Mouse (Mus musculus) stomach, postnatal 0 days (tissue): ENCODE results near the gene Shisal1. TPM values are rescaled to one million over a fixed set of nuclear protein-coding genes. Genes with fewer than 3 reads are reported as not detected.

Experiments
- ATAC-seq: fragments of 200-750 bp; cut with Nextera tagmentation; 2 replicates; pipeline ENCODE4 v1.8.0; 2017; ENCODE audit not compliant: low FRiP score, low TSS enrichment
- DNase-seq: peaks from one replicate; pipeline ENCODE4 v3.0.0-alpha.2; 2016; ENCODE audit warnings: low spot score
- H3K27ac ChIP-seq: fragments of 300-500 bp; sonication (generic); replicated peaks from 2 replicates; pipeline ENCODE4 v1.5.1; 2014; ENCODE audit warnings: mild to moderate bottlenecking, control low read depth
- H3K27me3 ChIP-seq: fragments of 300-500 bp; sonication (generic); 2 replicates; pipeline ENCODE4 v1.6.1; 2014; ENCODE audit warnings: low read length; ENCODE audit not compliant: control insufficient read depth, insufficient read depth
- H3K36me3 ChIP-seq: fragments of 300-500 bp; sonication (generic); 2 replicates; pipeline ENCODE4 v1.6.1; 2014; ENCODE audit warnings: low read length, mixed read lengths; ENCODE audit not compliant: control insufficient read depth, insufficient read depth
- H3K4me1 ChIP-seq: fragments of 300-500 bp; sonication (generic); replicated peaks from 2 replicates; pipeline ENCODE4 v1.6.1; 2014; ENCODE audit warnings: antibody characterized with exemption; ENCODE audit not compliant: control insufficient read depth, insufficient read depth
- H3K4me2 ChIP-seq: fragments of 300-500 bp; sonication (generic); replicated peaks from 2 replicates; pipeline ENCODE4 v1.6.1; 2014; ENCODE audit warnings: low read depth, mild to moderate bottlenecking, control low read depth, moderate library complexity
- H3K4me3 ChIP-seq: fragments of 300-500 bp; sonication (generic); 2 replicates; pipeline ENCODE4 v1.5.1; 2014; ENCODE audit warnings: low read depth, low read length, control low read depth
- H3K9ac ChIP-seq: fragments of 300-500 bp; sonication (generic); 2 replicates; pipeline ENCODE4 v1.6.1; 2014; ENCODE audit warnings: mild to moderate bottlenecking, low read length, control low read depth, mixed read lengths
- H3K9me3 ChIP-seq: fragments of 300-500 bp; sonication (generic); 2 replicates; pipeline ENCODE4 v1.6.1; 2016; ENCODE audit warnings: low read length; ENCODE audit not compliant: control insufficient read depth
- CTCF ChIP-seq: IDR thresholded peaks from 2 replicates; pipeline ENCODE4 v1.5.1; 2016; ENCODE audit warnings: antibody characterized with exemption, low read depth, mild to moderate bottlenecking, moderate library complexity
- EP300 ChIP-seq: optimal IDR thresholded peaks from 2 replicates; pipeline ENCODE3; 2016; ENCODE audit warnings: antibody characterized with exemption
- WGBS: fragments of 180-500 bp; shearing (Covaris S2); extraction: QIAGEN DNeasy Blood & Tissue Kit; methylation state at CpG from one replicate; pipeline ENCODE4 v1.1.7; 2014; 5-methylcytosine and 5-hydroxymethylcytosine counted together
- polyA plus RNA-seq: library from polyadenylated mRNA; unstranded; fragments of >200 nt; fragmentation: Nextera tagmentation; extraction: Ambion mirVana; gene quantifications from 2 replicates; pipeline ENCODE4 v1.2.1, GENCODE M21; 2015

The Shisal1 gene
- polyA plus RNA-seq, 1 experiment from 2014 or later: 0.82 TPM

DNA sequence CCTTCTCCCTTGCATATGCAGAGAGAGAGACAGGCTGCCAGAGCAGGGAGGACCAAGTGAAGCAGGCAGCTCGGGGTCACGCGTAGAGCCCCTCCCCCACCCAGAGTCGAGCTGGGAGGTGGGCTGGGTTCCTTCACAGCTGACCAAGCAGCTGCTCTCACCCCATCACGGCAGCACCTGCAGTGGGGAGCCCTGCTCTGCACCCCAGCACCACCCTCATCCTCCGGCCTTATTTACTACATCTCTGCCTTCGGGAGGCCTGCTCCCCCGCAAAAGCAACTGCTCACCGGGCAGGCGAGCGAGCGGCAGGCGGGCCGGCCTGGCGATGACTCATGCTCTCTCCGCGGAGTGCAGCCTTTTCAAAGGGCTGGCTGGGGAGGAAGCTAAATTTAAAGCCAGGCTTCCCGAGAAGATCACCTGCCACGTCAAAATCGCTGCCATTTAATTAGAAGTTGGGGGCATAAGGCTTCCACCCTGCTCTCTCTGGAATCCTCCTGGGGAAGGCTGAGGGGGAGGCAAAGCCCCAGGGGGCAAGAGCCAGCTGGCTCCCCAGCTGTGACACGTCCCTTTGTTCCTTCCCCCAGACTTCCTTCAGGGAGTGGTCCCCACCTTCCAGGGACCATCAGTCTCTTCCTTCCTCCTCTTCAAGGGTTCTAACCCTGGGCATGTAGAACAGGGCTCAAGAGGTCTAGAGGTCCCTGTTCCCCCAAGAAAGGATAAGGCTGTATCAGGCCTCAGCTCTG lies 3.7 kb upstream of the Shisal1 start:
- DNase-seq (peak; percentile 73), ATAC-seq (peak; percentile 65)
- Histone ChIP-seq H3K4me3 (no peak overlapping the region), H3K27ac (0 out of 2 replicates have a peak overlapping the region, but pooled peaks have one; percentile 18), H3K9ac (no peak overlapping the region), H3K4me2 (peak overlapping the region; percentile 36), H3K9me3 (no peaks in the 10 kb centered on the region), H3K4me1 (peaks cover 4% of the 10 kb centered on the region), H3K27me3 (peaks cover 3% of the 10 kb centered on the region; the same call in 1 of the 2 replicates), H3K36me3 (no peaks in the 10 kb centered on the region)
- 3% methylated on average over 21 of the region's 21 CpGs for WGBS
- TF ChIP-seq EP300: no peak
- no peak for TF ChIP-seq CTCF

DNA sequence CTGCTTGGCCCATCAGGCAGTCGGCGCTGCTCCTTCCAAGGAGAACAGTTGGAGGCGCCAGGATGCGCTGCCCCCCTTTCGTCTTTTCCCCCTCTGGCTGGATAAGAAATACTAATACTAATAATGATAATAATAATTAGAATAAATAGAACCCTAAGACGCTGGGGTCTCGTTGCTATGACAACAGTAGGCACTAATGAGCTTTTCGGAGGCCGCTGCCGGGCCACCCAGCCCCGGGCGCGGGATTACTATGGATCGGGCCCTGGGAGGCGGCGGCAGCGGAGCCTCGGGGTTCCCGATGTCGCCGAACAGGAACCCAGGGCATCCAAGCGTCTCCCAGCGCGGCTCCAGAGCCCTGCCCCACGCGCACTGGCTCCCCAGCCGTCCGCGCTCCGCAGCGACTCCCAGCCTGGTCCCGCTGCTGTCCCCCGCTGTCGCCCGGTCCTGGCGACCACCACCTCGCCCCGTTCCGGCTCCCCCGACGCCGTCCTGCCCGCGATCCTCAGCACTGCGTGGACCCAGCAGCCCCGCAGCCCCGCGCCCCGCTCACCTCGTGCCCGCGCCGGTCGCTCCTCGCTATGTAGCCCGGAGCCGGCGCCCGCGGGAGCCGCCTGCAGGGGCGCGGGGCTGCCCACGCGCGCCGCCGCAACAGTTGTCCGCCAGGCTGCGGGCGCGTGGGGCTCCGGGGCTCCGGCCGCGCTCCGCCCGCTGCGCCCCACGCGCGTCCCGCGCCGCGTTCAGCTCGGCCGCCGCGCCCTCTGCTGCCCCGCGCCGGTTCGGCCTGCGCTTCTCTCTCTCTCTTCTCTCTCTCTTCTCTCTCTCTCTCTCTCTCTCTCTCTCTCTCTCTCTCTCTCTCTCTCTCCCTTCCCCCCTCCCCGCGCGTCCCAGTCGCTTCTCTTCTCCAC lies 833 bp downstream of the Shisal1 start:
- Histone ChIP-seq H3K27ac (no peak overlapping the region), H3K27me3 (peaks cover 3% of the 10 kb centered on the region; the same call in 1 of the 2 replicates), H3K4me1 (peaks cover 4% of the 10 kb centered on the region), H3K9ac (peak overlapping the region; percentile 50), H3K36me3 (no peaks in the 10 kb centered on the region), H3K4me3 (peak overlapping the region; percentile 41), H3K9me3 (no peaks in the 10 kb centered on the region), H3K4me2 (peak overlapping the region; percentile 68)
- DNase-seq: no peak
- 2% methylated on average over 71 of the region's 99 CpGs for WGBS
- TF ChIP-seq EP300: no peak
- TF ChIP-seq CTCF: no peak
- no peak for ATAC-seq

GRCm38 (mm10) chr15:84444181-84444580 lies 2.7 kb downstream of the Shisal1 start:
- ATAC-seq: no peak
- no peaks in the 10 kb centered on the region for H3K9me3 ChIP-seq
- no peaks in the 10 kb centered on the region for H3K4me1 ChIP-seq
- H3K4me2 ChIP-seq: no peak overlapping the region
- 37% methylated on average over 7 of the region's 7 CpGs for WGBS
- peaks cover 3% of the 10 kb centered on the region; the same call in 1 of the 2 replicates for H3K27me3 ChIP-seq
- no peak overlapping the region for H3K4me3 ChIP-seq
- no peaks in the 10 kb centered on the region for H3K36me3 ChIP-seq
- no peak overlapping the region for H3K9ac ChIP-seq
- no peak overlapping the region for H3K27ac ChIP-seq
- DNase-seq: no peak
- TF ChIP-seq EP300 (no peak), CTCF (no peak)

DNA sequence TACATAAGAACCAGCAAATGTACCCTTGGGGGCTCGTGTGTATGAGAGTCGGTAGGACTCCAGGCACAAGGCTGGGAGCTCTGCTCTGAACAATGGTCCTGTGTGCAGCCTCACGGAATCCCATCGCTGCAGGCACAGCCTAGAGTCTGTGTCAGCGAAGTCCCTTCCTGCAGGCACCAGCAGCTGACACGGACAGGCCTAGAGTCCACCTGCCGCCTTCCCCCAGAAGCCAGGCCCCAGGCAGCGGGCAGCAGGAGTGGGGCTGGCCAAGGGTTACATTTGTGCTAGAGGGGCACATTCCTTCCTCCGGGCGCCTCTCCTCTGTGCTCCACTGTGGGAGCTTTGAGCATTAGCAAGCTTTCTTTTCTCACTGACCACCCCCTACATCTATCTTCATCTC lies 3.3 kb downstream of the Shisal1 start:
- no peak for ATAC-seq
- no peak overlapping the region for H3K4me2 ChIP-seq
- DNase-seq: no peak
- H3K27me3 ChIP-seq: peaks cover 3% of the 10 kb centered on the region; the same call in 1 of the 2 replicates
- 0 out of 2 replicates have a peak, but pooled peaks have one; percentile 3 for TF ChIP-seq CTCF
- TF ChIP-seq EP300: no peak
- H3K27ac ChIP-seq: no peak overlapping the region
- H3K9me3 ChIP-seq: no peaks in the 10 kb centered on the region
- H3K4me3 ChIP-seq: no peak overlapping the region
- H3K4me1 ChIP-seq: no peaks in the 10 kb centered on the region
- no peaks in the 10 kb centered on the region for H3K36me3 ChIP-seq
- 67% methylated on average over 10 of the region's 10 CpGs for WGBS
- H3K9ac ChIP-seq: no peak overlapping the region

DNA sequence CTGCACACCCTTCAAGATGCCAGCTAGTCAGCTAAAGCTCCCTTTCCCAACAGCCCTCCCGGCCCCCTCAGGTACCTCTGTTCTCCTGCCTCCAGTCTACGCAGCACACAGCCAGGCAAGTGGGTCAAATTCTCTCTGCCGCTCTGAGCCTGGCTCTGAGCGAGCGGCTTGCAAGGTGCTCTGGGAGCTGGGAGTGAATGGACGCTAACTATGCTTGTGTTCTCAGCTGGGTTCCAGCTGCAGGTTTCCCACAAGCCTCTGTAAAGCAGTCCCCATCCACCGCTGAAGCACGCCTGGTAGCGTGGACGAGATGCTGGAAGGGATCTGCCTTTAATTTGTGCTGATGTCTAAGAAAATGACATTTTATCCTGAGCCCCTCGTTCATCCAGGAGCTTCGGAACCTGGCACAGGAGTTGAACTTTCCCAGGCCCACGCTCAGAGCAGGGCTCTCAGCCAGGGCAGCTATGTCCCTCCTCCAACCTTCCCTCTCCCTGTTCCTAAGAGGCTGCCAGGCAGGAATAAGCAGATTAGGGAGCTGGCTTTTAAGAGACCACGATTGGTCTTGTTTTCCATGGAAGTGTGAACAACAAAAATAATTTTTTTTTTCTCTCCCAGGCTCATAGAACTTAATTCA lies 5.1 kb downstream of the Shisal1 start:
- H3K4me2 ChIP-seq: no peak overlapping the region
- H3K27ac ChIP-seq: no peak overlapping the region
- H3K9me3 ChIP-seq: no peaks in the 10 kb centered on the region
- no peaks in the 10 kb centered on the region for H3K36me3 ChIP-seq
- H3K4me3 ChIP-seq: no peak overlapping the region
- peaks cover 3% of the 10 kb centered on the region; the same call in 1 of the 2 replicates for H3K27me3 ChIP-seq
- 46% methylated on average over 14 of the region's 14 CpGs for WGBS
- no peak overlapping the region for H3K9ac ChIP-seq
- no peak for TF ChIP-seq CTCF
- no peak for TF ChIP-seq EP300
- DNase-seq (no peak), ATAC-seq (0 out of 2 replicates have a peak, but pooled peaks have one; percentile 12)
- no peaks in the 10 kb centered on the region for H3K4me1 ChIP-seq
